Mouse (Mus musculus): ENCODE results near the gene Slc50a1. TPM values are rescaled to one million over a fixed set of nuclear protein-coding genes. Genes with fewer than 3 reads are reported as not detected.

Gene Slc50a1
- 16.9 TPM for polyA plus RNA-seq (2014; fragmentation: Illumina TruSeq; extraction: RNeasy Lipid Tissue Mini Kit (QIAGEN cat#74804); ENCODE audit: low read depth, low replicate concordance)

GRCm38 (mm10) chr3:89270051-89270755 lies at the start of gene Slc50a1:
TSS of gene Slc50a1 (minus strand) at chr3:89270570.

GRCm38 (mm10) chr3:89280606-89281511 lies 10.5 kb upstream of the Slc50a1 start, which contains the start of gene Efna1:
TSS of gene Efna1 (minus strand) at chr3:89281142.

GRCm38 (mm10) chr3:89259076-89259475 lies 11.3 kb downstream of the Slc50a1 start, which contains the start of gene Dpm3:
TSS of gene Dpm3 (plus strand) at chr3:89259358.

GRCm38 (mm10) chr3:89246261-89247100 lies 23.9 kb downstream of the Slc50a1 start, which contains the start of gene Trim46:
TSS of gene Trim46 (minus strand) at chr3:89246309.

GRCm38 (mm10) chr3:89245688-89246171 lies 24.6 kb downstream of the Slc50a1 start, which contains the start of gene Krtcap2:
TSS of gene Krtcap2 (plus strand) at chr3:89245966.

GRCm38 (mm10) chr3:89228836-89229235 lies 41.5 kb downstream of the Slc50a1 start, which contains the start of gene Muc1:
TSS of gene Muc1 (plus strand) at chr3:89229057.

GRCm38 (mm10) chr3:89226900-89227299 lies 43.5 kb downstream of the Slc50a1 start, which contains the start of gene Mtx1:
TSS of gene Mtx1 (minus strand) at chr3:89227088.

Other genes starting within 250 kb of the Slc50a1 start
- 9.4 TPM for gene Rusc1, start 177.3 kb downstream of the Slc50a1 start, polyA plus RNA-seq (2014; fragmentation: Illumina TruSeq; extraction: RNeasy Lipid Tissue Mini Kit (QIAGEN cat#74804); ENCODE audit: low read depth, low replicate concordance)
- not detected for gene Gm43738, start 169.5 kb downstream of the Slc50a1 start, polyA plus RNA-seq (2014; fragmentation: Illumina TruSeq; extraction: RNeasy Lipid Tissue Mini Kit (QIAGEN cat#74804); ENCODE audit: low read depth, low replicate concordance)
- gene Fdps, start 168.6 kb downstream of the Slc50a1 start, polyA plus RNA-seq (2014; fragmentation: Illumina TruSeq; extraction: RNeasy Lipid Tissue Mini Kit (QIAGEN cat#74804); ENCODE audit: low read depth, low replicate concordance): 43.8 TPM
- gene Pklr, start 134.4 kb downstream of the Slc50a1 start, polyA plus RNA-seq (2014; fragmentation: Illumina TruSeq; extraction: RNeasy Lipid Tissue Mini Kit (QIAGEN cat#74804); ENCODE audit: low read depth, low replicate concordance): not detected
- 0.76 TPM for gene Hcn3, start 110.4 kb downstream of the Slc50a1 start, polyA plus RNA-seq (2014; fragmentation: Illumina TruSeq; extraction: RNeasy Lipid Tissue Mini Kit (QIAGEN cat#74804); ENCODE audit: low read depth, low replicate concordance)
- 15.3 TPM for gene Clk2, start 105.8 kb downstream of the Slc50a1 start, polyA plus RNA-seq (2014; fragmentation: Illumina TruSeq; extraction: RNeasy Lipid Tissue Mini Kit (QIAGEN cat#74804); ENCODE audit: low read depth, low replicate concordance)
- gene Scamp3, start 93.1 kb downstream of the Slc50a1 start, polyA plus RNA-seq (2014; fragmentation: Illumina TruSeq; extraction: RNeasy Lipid Tissue Mini Kit (QIAGEN cat#74804); ENCODE audit: low read depth, low replicate concordance): 15.5 TPM
- 0.47 TPM for gene Fam189b, start 87.4 kb downstream of the Slc50a1 start, polyA plus RNA-seq (2014; fragmentation: Illumina TruSeq; extraction: RNeasy Lipid Tissue Mini Kit (QIAGEN cat#74804); ENCODE audit: low read depth, low replicate concordance)
- 13.1 TPM for gene Gba, start 67.6 kb downstream of the Slc50a1 start, polyA plus RNA-seq (2014; fragmentation: Illumina TruSeq; extraction: RNeasy Lipid Tissue Mini Kit (QIAGEN cat#74804); ENCODE audit: low read depth, low replicate concordance)
- gene Thbs3, start 55.4 kb downstream of the Slc50a1 start, polyA plus RNA-seq (2014; fragmentation: Illumina TruSeq; extraction: RNeasy Lipid Tissue Mini Kit (QIAGEN cat#74804); ENCODE audit: low read depth, low replicate concordance): 0.82 TPM
- gene Mtx1, start 43.5 kb downstream of the Slc50a1 start, polyA plus RNA-seq (2014; fragmentation: Illumina TruSeq; extraction: RNeasy Lipid Tissue Mini Kit (QIAGEN cat#74804); ENCODE audit: low read depth, low replicate concordance): 38.5 TPM
- not detected for gene Muc1, start 41.5 kb downstream of the Slc50a1 start, polyA plus RNA-seq (2014; fragmentation: Illumina TruSeq; extraction: RNeasy Lipid Tissue Mini Kit (QIAGEN cat#74804); ENCODE audit: low read depth, low replicate concordance)
- 37.0 TPM for gene Krtcap2, start 24.6 kb downstream of the Slc50a1 start, polyA plus RNA-seq (2014; fragmentation: Illumina TruSeq; extraction: RNeasy Lipid Tissue Mini Kit (QIAGEN cat#74804); ENCODE audit: low read depth, low replicate concordance)
- not detected for gene Trim46, start 24.3 kb downstream of the Slc50a1 start, polyA plus RNA-seq (2014; fragmentation: Illumina TruSeq; extraction: RNeasy Lipid Tissue Mini Kit (QIAGEN cat#74804); ENCODE audit: low read depth, low replicate concordance)
- gene Dpm3, start 11.2 kb downstream of the Slc50a1 start, polyA plus RNA-seq (2014; fragmentation: Illumina TruSeq; extraction: RNeasy Lipid Tissue Mini Kit (QIAGEN cat#74804); ENCODE audit: low read depth, low replicate concordance): not detected
- 2.7 TPM for gene Efna1, start 10.6 kb upstream of the Slc50a1 start, polyA plus RNA-seq (2014; fragmentation: Illumina TruSeq; extraction: RNeasy Lipid Tissue Mini Kit (QIAGEN cat#74804); ENCODE audit: low read depth, low replicate concordance)
- not detected for gene Efna3, start 52.4 kb upstream of the Slc50a1 start, polyA plus RNA-seq (2014; fragmentation: Illumina TruSeq; extraction: RNeasy Lipid Tissue Mini Kit (QIAGEN cat#74804); ENCODE audit: low read depth, low replicate concordance)
- not detected for gene Efna4, start 67.5 kb upstream of the Slc50a1 start, polyA plus RNA-seq (2014; fragmentation: Illumina TruSeq; extraction: RNeasy Lipid Tissue Mini Kit (QIAGEN cat#74804); ENCODE audit: low read depth, low replicate concordance)
- gene Adam15, start 79.4 kb upstream of the Slc50a1 start, polyA plus RNA-seq (2014; fragmentation: Illumina TruSeq; extraction: RNeasy Lipid Tissue Mini Kit (QIAGEN cat#74804); ENCODE audit: low read depth, low replicate concordance): 12.9 TPM
- not detected for gene Dcst2, start 91.4 kb upstream of the Slc50a1 start, polyA plus RNA-seq (2014; fragmentation: Illumina TruSeq; extraction: RNeasy Lipid Tissue Mini Kit (QIAGEN cat#74804); ENCODE audit: low read depth, low replicate concordance)
- not detected for gene Dcst1, start 94.7 kb upstream of the Slc50a1 start, polyA plus RNA-seq (2014; fragmentation: Illumina TruSeq; extraction: RNeasy Lipid Tissue Mini Kit (QIAGEN cat#74804); ENCODE audit: low read depth, low replicate concordance)
- 7.4 TPM for gene Zbtb7b, start 124.2 kb upstream of the Slc50a1 start, polyA plus RNA-seq (2014; fragmentation: Illumina TruSeq; extraction: RNeasy Lipid Tissue Mini Kit (QIAGEN cat#74804); ENCODE audit: low read depth, low replicate concordance)
- gene Lenep, start 132.2 kb upstream of the Slc50a1 start, polyA plus RNA-seq (2014; fragmentation: Illumina TruSeq; extraction: RNeasy Lipid Tissue Mini Kit (QIAGEN cat#74804); ENCODE audit: low read depth, low replicate concordance): 2.3 TPM
- gene Flad1, start 141.3 kb upstream of the Slc50a1 start, polyA plus RNA-seq (2014; fragmentation: Illumina TruSeq; extraction: RNeasy Lipid Tissue Mini Kit (QIAGEN cat#74804); ENCODE audit: low read depth, low replicate concordance): 1.2 TPM
- 9.6 TPM for gene Cks1b, start 147.8 kb upstream of the Slc50a1 start, polyA plus RNA-seq (2014; fragmentation: Illumina TruSeq; extraction: RNeasy Lipid Tissue Mini Kit (QIAGEN cat#74804); ENCODE audit: low read depth, low replicate concordance)
- 39.8 TPM for gene Shc1, start 147.9 kb upstream of the Slc50a1 start, polyA plus RNA-seq (2014; fragmentation: Illumina TruSeq; extraction: RNeasy Lipid Tissue Mini Kit (QIAGEN cat#74804); ENCODE audit: low read depth, low replicate concordance)
- 8.5 TPM for gene Pygo2, start 159.6 kb upstream of the Slc50a1 start, polyA plus RNA-seq (2014; fragmentation: Illumina TruSeq; extraction: RNeasy Lipid Tissue Mini Kit (QIAGEN cat#74804); ENCODE audit: low read depth, low replicate concordance)
- gene Pbxip1, start 166.1 kb upstream of the Slc50a1 start, polyA plus RNA-seq (2014; fragmentation: Illumina TruSeq; extraction: RNeasy Lipid Tissue Mini Kit (QIAGEN cat#74804); ENCODE audit: low read depth, low replicate concordance): 13.2 TPM
- 1.1 TPM for gene Pmvk, start 184.0 kb upstream of the Slc50a1 start, polyA plus RNA-seq (2014; fragmentation: Illumina TruSeq; extraction: RNeasy Lipid Tissue Mini Kit (QIAGEN cat#74804); ENCODE audit: low read depth, low replicate concordance)
- 3.4 TPM for gene Kcnn3, start 249.6 kb upstream of the Slc50a1 start, polyA plus RNA-seq (2014; fragmentation: Illumina TruSeq; extraction: RNeasy Lipid Tissue Mini Kit (QIAGEN cat#74804); ENCODE audit: low read depth, low replicate concordance)

All from adrenal gland, adult 10 weeks (tissue).